Mouse (Mus musculus) cortical plate, adult 2 months (tissue): Measurements from ENCODE around the gene Zfp523. TPM values are rescaled to one million over a fixed set of nuclear protein-coding genes. Genes with fewer than 3 reads are reported as not detected.

Source experiments
- H3K27ac ChIP-seq: fragments of 200-500 bp; 2 replicates; pipeline ENCODE4 v1.5.1; 2012; ENCODE audit warnings: low read length, control low read depth, inconsistent platforms; ENCODE audit not compliant: insufficient read depth
- H3K4me1 ChIP-seq: fragments of 200-500 bp; 2 replicates; pipeline ENCODE4 v1.6.1; 2011; ENCODE audit warnings: low read length; ENCODE audit not compliant: control insufficient read depth, insufficient read depth
- H3K4me3 ChIP-seq: fragments of 200-500 bp; 2 replicates; pipeline ENCODE4 v1.5.1; 2011; ENCODE audit warnings: mild to moderate bottlenecking, low read length, control low read depth; ENCODE audit not compliant: insufficient read depth
- CTCF ChIP-seq: fragments of 200-500 bp; IDR thresholded peaks from 2 replicates; pipeline ENCODE4 v1.5.1; 2011; ENCODE audit warnings: mild to moderate bottlenecking, control low read depth, low read length; ENCODE audit not compliant: insufficient read depth; ENCODE audit errors: extremely low read depth
- POLR2A ChIP-seq: fragments of 200-500 bp; IDR thresholded peaks from 2 replicates; pipeline ENCODE4 v1.6.1; 2011; ENCODE audit warnings: mild to moderate bottlenecking, low read length, control low read depth; ENCODE audit not compliant: insufficient read depth; ENCODE audit errors: extremely low read depth
- polyA plus RNA-seq: library from polyadenylated mRNA; depleted of rRNA; stranded (reverse); fragments of >200 nt; gene quantifications from 2 replicates; pipeline ENCODE4 v1.2.3, GENCODE M21; 2012

Gene Zfp523
- polyA plus RNA-seq, 1 experiment = 110 TPM

DNA sequence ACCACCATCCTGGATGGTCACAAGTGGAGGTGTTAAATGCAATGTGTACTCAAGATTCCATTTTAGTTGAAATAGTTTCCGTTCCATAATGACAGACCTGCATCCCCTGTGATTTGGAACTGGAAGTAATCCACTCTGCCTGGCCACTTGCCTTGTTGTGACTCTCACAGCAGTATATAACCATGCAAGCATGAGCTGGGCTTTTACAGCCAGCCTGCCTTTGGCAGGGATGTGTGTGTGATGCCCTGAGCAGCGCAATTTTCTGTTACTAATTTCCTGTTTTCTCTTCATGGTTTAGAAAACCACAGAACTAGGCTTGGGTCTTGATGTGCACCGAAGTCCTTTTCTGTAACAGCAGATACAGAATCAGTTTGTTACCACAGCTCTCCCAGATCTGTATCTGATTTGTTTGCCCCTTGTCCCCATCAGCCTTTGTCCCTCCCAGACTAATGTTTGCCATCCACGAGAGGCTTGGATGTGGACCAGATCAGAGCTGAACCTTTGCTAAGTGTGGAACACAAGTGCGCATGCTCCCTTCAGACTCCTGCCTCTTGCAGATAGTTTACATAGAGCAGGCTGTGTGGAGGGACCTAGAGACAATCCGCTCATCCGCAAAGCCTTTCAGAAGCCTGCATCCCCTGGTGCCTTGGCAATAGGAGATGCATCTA lies 8.2 kb downstream of the Zfp523 start:
- Histone ChIP-seq H3K27ac (no peak overlapping the region), H3K4me3 (no peak overlapping the region), H3K4me1 (peaks cover 4% of the 10 kb centered on the region)
- TF ChIP-seq POLR2A (no peak), CTCF (no peak)

DNA sequence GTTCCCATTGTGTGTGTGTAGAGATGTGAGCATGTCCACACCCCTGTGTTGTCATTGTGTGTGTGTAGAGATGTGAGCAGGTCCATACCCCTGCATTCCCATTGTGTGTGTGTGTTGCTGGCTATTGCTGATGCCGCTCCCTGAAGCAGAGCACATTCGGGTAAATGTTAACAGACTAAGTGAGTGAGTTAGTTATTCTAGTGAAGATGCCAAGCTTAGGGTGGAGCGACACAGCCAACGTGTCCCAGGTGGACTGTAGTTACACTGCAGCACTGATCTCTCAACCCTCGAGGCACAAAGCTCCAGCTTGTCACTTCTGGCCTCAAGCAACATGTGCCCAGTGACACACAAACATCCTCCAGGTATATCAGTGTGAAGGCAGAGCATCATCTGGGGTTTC lies 11.4 kb downstream of the Zfp523 start:
- TF ChIP-seq CTCF = no peak
- no peak for TF ChIP-seq POLR2A
- H3K4me1 ChIP-seq = 0 out of 2 replicates have a peak, but pooled peaks cover 2% of the 10 kb centered on the region
- H3K4me3 ChIP-seq = no peak overlapping the region
- H3K27ac ChIP-seq = no peak overlapping the region

- TF ChIP-seq POLR2A (no peak), CTCF (no peak)
- no peak overlapping the region for H3K27ac ChIP-seq
- H3K4me3 ChIP-seq = no peak overlapping the region
- no peaks in the 10 kb centered on the region for H3K4me1 ChIP-seq
Measured at GRCm38 (mm10) chr17:28192754-28193153, 15.8 kb downstream of the Zfp523 start.

DNA sequence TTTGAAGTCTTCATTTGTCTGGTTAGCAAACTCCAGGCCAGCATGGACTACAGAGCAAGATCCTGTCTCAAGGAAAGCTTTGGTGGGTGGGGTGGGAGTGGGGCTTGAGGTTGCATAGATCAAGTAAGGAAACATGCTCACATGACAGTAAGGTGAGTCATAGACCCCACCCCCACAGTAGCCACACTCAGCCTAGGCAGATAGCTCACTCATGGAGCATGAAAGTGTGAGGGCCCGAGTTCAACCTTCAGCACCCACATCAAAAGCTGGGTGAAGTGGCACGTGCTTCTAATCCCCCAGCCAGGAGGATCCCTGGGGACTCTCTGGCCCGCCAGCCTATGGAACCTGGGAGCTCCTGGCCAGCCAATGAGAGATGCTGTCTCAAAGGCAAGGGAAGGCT lies 16.6 kb downstream of the Zfp523 start:
- TF ChIP-seq POLR2A (no peak), CTCF (no peak)
- Histone ChIP-seq H3K4me3 (no peak overlapping the region), H3K27ac (no peak overlapping the region), H3K4me1 (no peaks in the 10 kb centered on the region)

DNA sequence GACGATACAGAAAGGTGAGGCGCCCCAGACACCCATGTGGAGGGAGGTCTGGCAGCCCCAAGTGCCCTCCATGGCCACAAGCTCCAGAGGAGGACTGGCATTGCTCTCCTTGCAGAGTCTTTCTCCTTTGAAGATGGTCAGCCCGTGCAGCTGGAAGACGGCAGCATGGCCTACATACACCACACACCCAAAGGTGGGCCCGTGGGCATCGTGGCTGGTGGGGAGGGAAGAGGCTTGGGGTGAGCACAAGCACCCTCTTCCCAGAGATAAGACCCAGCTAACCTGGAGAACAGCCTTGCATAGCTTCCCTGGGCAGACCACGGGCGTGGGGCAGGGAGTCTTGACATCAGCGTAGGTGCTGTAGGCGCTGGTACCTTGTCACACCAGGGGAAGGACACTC lies 18.1 kb downstream of the Zfp523 start:
- no peak for TF ChIP-seq POLR2A
- TF ChIP-seq CTCF = no peak
- Histone ChIP-seq H3K27ac (no peak overlapping the region), H3K4me1 (no peaks in the 10 kb centered on the region), H3K4me3 (no peak overlapping the region)

- H3K4me1 ChIP-seq = no peaks in the 10 kb centered on the region
- H3K4me3 ChIP-seq = no peak overlapping the region
- TF ChIP-seq POLR2A = no peak
- no peak for TF ChIP-seq CTCF
- no peak overlapping the region for H3K27ac ChIP-seq
Measured at GRCm38 (mm10) chr17:28197646-28198045, 20.7 kb downstream of the Zfp523 start.

GRCm38 (mm10) chr17:28201982-28202381 lies 25.1 kb downstream of the Zfp523 start:
- no peak for TF ChIP-seq POLR2A
- no peak overlapping the region for H3K27ac ChIP-seq
- no peaks in the 10 kb centered on the region for H3K4me1 ChIP-seq
- no peak overlapping the region for H3K4me3 ChIP-seq

DNA sequence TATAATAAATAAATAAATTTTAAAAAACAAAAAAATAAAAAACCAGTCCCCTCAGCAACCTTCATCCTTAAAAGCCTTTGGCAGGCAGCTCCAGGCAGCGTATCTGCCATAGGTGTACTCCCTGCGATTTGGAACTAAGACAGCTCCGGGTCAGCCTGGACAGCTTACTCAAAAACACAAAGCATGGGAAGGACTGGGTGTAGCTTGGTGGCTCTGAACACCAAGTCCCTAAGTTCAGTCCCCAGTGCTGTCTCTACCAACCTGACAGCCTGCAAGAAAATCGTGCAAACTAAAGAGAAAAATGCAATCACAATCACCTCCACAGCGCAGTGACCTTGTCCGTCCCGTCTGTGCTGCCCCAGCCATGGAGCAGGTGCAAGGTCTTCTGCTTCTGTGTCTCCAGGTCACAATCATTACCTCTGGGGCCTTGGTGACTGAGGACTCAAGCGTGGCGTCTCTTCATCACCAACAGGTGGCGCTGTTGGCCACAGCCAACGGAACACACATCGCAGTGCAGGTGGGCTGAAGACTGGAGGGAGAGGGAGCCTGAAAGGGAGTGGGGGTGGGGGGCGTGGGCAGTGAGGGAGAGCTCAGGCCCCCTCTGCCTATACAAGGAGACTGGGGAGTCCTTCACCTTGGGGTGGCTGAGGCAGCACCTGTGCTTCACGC lies 27.3 kb downstream of the Zfp523 start:
- Histone ChIP-seq H3K27ac (no peak overlapping the region), H3K4me3 (no peak overlapping the region), H3K4me1 (no peaks in the 10 kb centered on the region)
- TF ChIP-seq POLR2A (0 out of 2 replicates have a peak, but pooled peaks have one; percentile 12), CTCF (peak; percentile 75)

DNA sequence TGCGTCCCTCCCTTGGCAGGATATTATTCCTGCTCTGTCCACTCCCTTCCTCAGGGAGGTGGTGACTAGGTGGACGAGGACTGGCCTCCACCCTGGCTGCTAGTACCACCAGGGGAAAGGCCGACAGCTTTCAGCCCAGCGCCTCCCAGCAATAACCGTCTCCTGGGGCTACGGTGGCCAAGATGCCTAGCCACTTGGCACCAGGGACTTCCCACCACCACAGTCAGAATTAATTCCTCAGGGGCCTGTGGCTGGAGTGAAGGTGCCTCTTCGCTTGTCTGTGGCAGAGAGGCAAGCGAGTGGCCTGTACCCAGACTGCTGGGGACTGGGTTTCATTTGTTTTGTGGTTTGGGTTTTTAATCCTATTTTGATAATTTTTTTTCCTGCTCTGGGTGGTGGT lies 28.5 kb downstream of the Zfp523 start:
- no peak overlapping the region for H3K27ac ChIP-seq
- no peak for TF ChIP-seq POLR2A
- TF ChIP-seq CTCF = no peak
- no peak overlapping the region for H3K4me3 ChIP-seq
- H3K4me1 ChIP-seq = no peaks in the 10 kb centered on the region

GRCm38 (mm10) chr17:28207092-28207491 lies 30.2 kb downstream of the Zfp523 start:
- TF ChIP-seq CTCF (no peak), POLR2A (no peak)
- no peak overlapping the region for H3K4me3 ChIP-seq
- H3K4me1 ChIP-seq = no peaks in the 10 kb centered on the region
- no peak overlapping the region for H3K27ac ChIP-seq

- TF ChIP-seq CTCF (0 out of 2 replicates have a peak, but pooled peaks have one; percentile 7), POLR2A (0 out of 2 replicates have a peak, but pooled peaks have one; percentile 14)
- Histone ChIP-seq H3K4me1 (no peaks in the 10 kb centered on the region), H3K4me3 (peak within 1 kb of the TSS; percentile 25; the same call in 1 of the 2 replicates), H3K27ac (peak within 1 kb of the TSS; percentile 63; the same call in 1 of the 2 replicates)
Measured at GRCm38 (mm10) chr17:28207591-28208313, 30.8 kb downstream of the Zfp523 start, which contains the start of gene Def6. Def6 (plus strand) TSS chr17:28207778.
